Mouse (Mus musculus) Patski (cell line): ENCODE results near the gene Usp17le. TPM values are rescaled to one million over a fixed set of nuclear protein-coding genes. Genes with fewer than 3 reads are reported as not detected.
"Not testable (repeated sequence)": the region's sequence is repeated elsewhere in the genome, so short reads cannot be mapped to it uniquely, and the experiment has no call there.

Experiments
- ATAC-seq: fragments of 100-300 bp; one replicate; pipeline ENCODE4 v1.8.0; 2021
- CTCF ChIA-PET: fragments of 350-600 bp; sonication (Branson Sonifier 250); formaldehyde crosslinking; loops from one replicate; lab custom pipeline; 2022; ENCODE audit warnings: inconsistent platforms; lab: Charles Lee
- POLR2A ChIA-PET: fragments of 350-600 bp; sonication (Branson Sonifier 250); formaldehyde crosslinking; loops from one replicate; lab custom pipeline; 2022; ENCODE audit warnings: antibody characterized with exemption, inconsistent platforms; lab: Charles Lee
- DNase-seq: peaks from one replicate; pipeline ENCODE4 v3.0.0-alpha.2; 2011; ENCODE audit warnings: low read depth, low spot score
- H3K27me3 ChIP-seq: fragments of 371-371 bp; one replicate; pipeline ENCODE4 v1.5.1; 2021
- CTCF ChIP-seq: fragments of 100-300 bp; IDR thresholded peaks from one replicate; pipeline ENCODE4 v1.5.1; 2021
- in situ Hi-C: fragments of 300-500 bp; cut with MboI; formaldehyde crosslinking; loops from 3 replicates; pipeline ENCODE4 v1.11.1; 2018; ENCODE audit warnings: low pct_unique_long_range_greater_than_20kb, mixed read lengths
- polyA plus RNA-seq: library from polyadenylated mRNA; unstranded; gene quantifications from one replicate; pipeline ENCODE4 v1.2.3, GENCODE M21; 2021

Gene Usp17le
- polyA plus RNA-seq = not detected

DNA sequence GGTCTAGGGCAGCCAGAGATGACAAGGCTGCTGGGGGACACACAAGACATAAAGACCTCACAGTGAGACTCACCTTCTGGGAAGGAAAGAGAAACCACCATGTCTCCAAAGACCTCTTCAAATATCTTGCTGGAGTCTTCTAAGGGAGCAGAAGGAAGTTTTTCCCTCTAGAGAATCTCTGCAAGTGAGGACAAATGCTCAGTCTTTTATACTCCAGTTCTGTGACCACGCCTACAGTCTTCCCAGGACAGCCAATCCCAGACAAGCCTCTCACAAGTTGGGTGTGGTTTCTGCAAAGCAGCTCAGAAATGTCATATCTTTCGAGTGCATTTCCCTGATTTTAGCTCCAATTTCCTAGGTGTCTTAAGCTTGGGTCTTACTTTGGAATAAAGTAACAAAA, at the start of gene Usp17le:
Gene Usp17le (minus strand): TSS at position 101 of the 400 bp plus-strand sequence.
- POLR2A ChIA-PET, DNase-seq, H3K27me3 ChIP-seq, ATAC-seq, in situ Hi-C loops, CTCF ChIA-PET: not testable (repeated sequence)

DNA sequence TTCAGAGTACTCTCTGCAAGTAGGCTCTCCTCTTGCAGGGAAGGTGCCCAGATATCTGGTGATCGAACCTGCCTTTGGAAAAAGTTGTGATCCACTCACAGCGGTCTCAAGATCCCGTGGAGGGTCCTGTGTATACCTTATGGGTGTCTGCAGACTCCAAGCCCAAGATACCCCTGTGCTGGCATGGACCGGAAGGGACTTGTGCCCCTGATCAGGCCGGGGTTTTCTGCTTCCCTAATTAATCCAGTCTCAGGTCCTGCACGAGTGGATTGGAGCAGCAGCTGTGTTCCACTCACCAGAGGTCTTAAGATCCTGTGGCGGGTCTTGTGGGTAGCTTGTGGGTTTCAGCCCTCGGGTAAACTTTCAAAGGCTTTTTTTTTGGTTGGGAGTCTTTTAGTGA, 33.1 kb upstream of the Usp17le start:
- in situ Hi-C loops, H3K27me3 ChIP-seq: not testable (repeated sequence)

DNA sequence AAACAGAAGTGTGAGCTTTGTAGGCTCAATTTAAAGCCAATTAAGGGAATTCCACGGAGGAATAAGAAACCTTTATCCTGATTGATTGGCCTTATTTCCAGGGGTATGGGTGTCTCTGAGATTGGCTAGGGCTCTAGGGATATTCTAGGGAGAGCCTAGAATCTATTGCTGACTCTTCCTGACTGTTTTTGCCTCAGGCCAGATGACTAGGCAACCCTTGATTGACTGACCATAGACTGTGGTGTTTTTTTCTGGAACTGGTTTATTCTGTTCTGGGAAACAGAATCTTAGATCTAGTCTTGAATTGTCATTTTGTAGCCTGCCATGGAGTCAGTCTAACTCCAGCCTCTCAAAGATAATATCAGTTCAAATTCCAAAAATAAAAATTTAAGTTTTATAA, 13.5 kb upstream of the Usp17le start:
- ATAC-seq = no peak
- DNase-seq = no peak
- CTCF ChIA-PET = no interaction called here
- POLR2A ChIA-PET = no interaction called here
- TF ChIP-seq CTCF = no peak
- no peaks in the 10 kb centered on the region for H3K27me3 ChIP-seq
- in situ Hi-C loops = no loop called here

More for the DNA sequence above, 33.1 kb upstream of the Usp17le start:
- CTCF ChIA-PET, POLR2A ChIA-PET, DNase-seq, ATAC-seq: not testable (repeated sequence)

Other genes with a start within 250 kb of the Usp17le start
- gene Olfr651, start 227.3 kb downstream of the Usp17le start, polyA plus RNA-seq = not detected
- not detected for gene Olfr652, start 216.6 kb downstream of the Usp17le start, polyA plus RNA-seq
- gene Olfr653, start 200.2 kb downstream of the Usp17le start, polyA plus RNA-seq = not detected
- not detected for gene Olfr654, start 190.4 kb downstream of the Usp17le start, polyA plus RNA-seq
- gene Olfr655, start 175.7 kb downstream of the Usp17le start, polyA plus RNA-seq = 0.19 TPM
- gene Olfr656, start 163.5 kb downstream of the Usp17le start, polyA plus RNA-seq = not detected
- gene Olfr657, start 152.7 kb downstream of the Usp17le start, polyA plus RNA-seq = not detected
- gene Olfr658, start 130.2 kb downstream of the Usp17le start, polyA plus RNA-seq = not detected
- not detected for gene Olfr659, start 110.7 kb downstream of the Usp17le start, polyA plus RNA-seq
- gene Olfr661, start 91.0 kb downstream of the Usp17le start, polyA plus RNA-seq = not detected
- not detected for gene Usp17lb, start 65.1 kb upstream of the Usp17le start, polyA plus RNA-seq
- not detected for gene Usp17la, start 79.5 kb upstream of the Usp17le start, polyA plus RNA-seq
- not detected for gene Olfr665, start 100.6 kb upstream of the Usp17le start, polyA plus RNA-seq
- not detected for gene Olfr666, start 118.5 kb upstream of the Usp17le start, polyA plus RNA-seq
- gene Olfr667, start 144.0 kb upstream of the Usp17le start, polyA plus RNA-seq = not detected
- gene Olfr668, start 150.6 kb upstream of the Usp17le start, polyA plus RNA-seq = not detected
- gene Olfr669, start 156.8 kb upstream of the Usp17le start, polyA plus RNA-seq = not detected
- gene Olfr670, start 185.2 kb upstream of the Usp17le start, polyA plus RNA-seq = not detected
- gene Olfr671, start 201.7 kb upstream of the Usp17le start, polyA plus RNA-seq = not detected
- gene Olfr672, start 224.6 kb upstream of the Usp17le start, polyA plus RNA-seq = not detected